In genomic region chr3:97830622-97831021, GRCm38 (mm10) we compare ENCODE assay signal across 21 mouse cellular contexts. TPM values are rescaled to one million over a fixed set of nuclear protein-coding genes. Genes with fewer than 3 reads are reported as not detected.
DNase-seq lines count a peak whose midpoint lies in the region; ATAC-seq and TF ChIP-seq lines count a peak whose summit lies in the region.
"Had no signal": no experiment of that assay in that cellular context is flagged by ENCODE, and none has a peak within 500 bp of the region (broad histone marks: within the 10 kb centered on the region; RNA-seq: fewer than 3 reads in every experiment).

No protein-coding gene starts in this region.

- no peaks in the 10 kb centered on the region for H3K27me3 ChIP-seq in embryonic facial prominence, embryonic 14.5 days (replicated peaks; ENCODE audit: control insufficient read depth, insufficient read depth, low read length)
- H3K27me3 ChIP-seq in embryonic facial prominence, embryonic 10.5 days (replicated peaks; ENCODE audit: low read depth, poor library complexity, severe bottlenecking): no peaks in the 10 kb centered on the region; the same call in 1 of the 2 replicates
- H3K27me3 ChIP-seq in midbrain, embryonic 11.5 days (ENCODE audit: control insufficient read depth, insufficient read depth, low read length): no peaks in the 10 kb centered on the region
- H3K27me3 ChIP-seq in kidney, adult 2 months (replicated peaks; ENCODE audit: control insufficient read depth, insufficient read depth, low read length): no peaks in the 10 kb centered on the region
- H3K27me3 ChIP-seq: embryonic facial prominence, embryonic 15.5 days; heart, embryonic 12.5 days had no signal

- WGBS in embryonic facial prominence, embryonic 14.5 days: 56% methylated on average over 2 of the region's 2 CpGs
- WGBS in embryonic facial prominence, embryonic 10.5 days: 67% methylated on average over 2 of the region's 2 CpGs
- WGBS in midbrain, embryonic 11.5 days: 87% methylated on average over 2 of the region's 2 CpGs
- 89% methylated on average over 2 of the region's 2 CpGs for WGBS in kidney, adult 2 months

- no peaks in the 10 kb centered on the region for H3K9me3 ChIP-seq in embryonic facial prominence, embryonic 14.5 days (ENCODE audit: control insufficient read depth, low read length)
- H3K9me3 ChIP-seq in embryonic facial prominence, embryonic 10.5 days: no peaks in the 10 kb centered on the region
- H3K9me3 ChIP-seq in midbrain, embryonic 11.5 days (ENCODE audit: control insufficient read depth, low read length): no peaks in the 10 kb centered on the region
- H3K9me3 ChIP-seq: embryonic facial prominence, embryonic 15.5 days; forebrain, embryonic 10.5 days; heart, embryonic 12.5 days; midbrain, embryonic 10.5 days had no signal

- no peak for ATAC-seq in embryonic facial prominence, embryonic 14.5 days (ENCODE audit: low read depth)
- peak; percentile 81 for ATAC-seq in megakaryocyte progenitor cell, adult 5-6 weeks (replicated peaks; ENCODE audit: poor library complexity)
- ATAC-seq in midbrain, embryonic 11.5 days (ENCODE audit: low FRiP score): no peak

- H3K36me3 ChIP-seq in embryonic facial prominence, embryonic 14.5 days (ENCODE audit: control insufficient read depth, insufficient read depth, low read length): no peaks in the 10 kb centered on the region
- no peaks in the 10 kb centered on the region for H3K36me3 ChIP-seq in embryonic facial prominence, embryonic 10.5 days (replicated peaks)
- no peaks in the 10 kb centered on the region for H3K36me3 ChIP-seq in midbrain, embryonic 11.5 days (ENCODE audit: control insufficient read depth, insufficient read depth, low read length)
- no peaks in the 10 kb centered on the region for H3K36me3 ChIP-seq in kidney, adult 2 months (ENCODE audit: control insufficient read depth, insufficient read depth, low read length)
- H3K36me3 ChIP-seq: embryonic facial prominence, embryonic 15.5 days; forebrain, embryonic 10.5 days; heart, embryonic 12.5 days; midbrain, embryonic 10.5 days had no signal

- no peak overlapping the region for H3K4me3 ChIP-seq in embryonic facial prominence, embryonic 14.5 days (ENCODE audit: low read depth, low read length)
- H3K4me3 ChIP-seq in embryonic facial prominence, embryonic 10.5 days: no peak overlapping the region
- H3K4me3 ChIP-seq in midbrain, embryonic 11.5 days (ENCODE audit: low read depth, low read length): no peak overlapping the region
- H3K4me3 ChIP-seq in kidney, adult 2 months (ENCODE audit: insufficient read depth, low read depth, low read length): no peak overlapping the region
- H3K4me3 ChIP-seq: embryonic facial prominence, embryonic 15.5 days; forebrain, embryonic 10.5 days; heart, embryonic 12.5 days; midbrain, embryonic 10.5 days had no signal

- no peaks in the 10 kb centered on the region for H3K4me1 ChIP-seq in embryonic facial prominence, embryonic 14.5 days (ENCODE audit: control insufficient read depth, insufficient read depth, low read length)
- peaks cover 9% of the 10 kb centered on the region for H3K4me1 ChIP-seq in embryonic facial prominence, embryonic 10.5 days
- H3K4me1 ChIP-seq in midbrain, embryonic 11.5 days (ENCODE audit: control insufficient read depth, insufficient read depth, low read length): no peaks in the 10 kb centered on the region
- H3K4me1 ChIP-seq in kidney, adult 2 months (ENCODE audit: control insufficient read depth, insufficient read depth, low read length): no peaks in the 10 kb centered on the region
- H3K4me1 ChIP-seq: embryonic facial prominence, embryonic 15.5 days; midbrain, embryonic 10.5 days had no signal

- peak; percentile 32 for DNase-seq in embryonic facial prominence, embryonic 14.5 days (ENCODE audit: low spot score)
- no peak for DNase-seq in embryonic facial prominence, embryonic 10.5 days (ENCODE audit: low spot score)
- DNase-seq in left cerebral cortex, postnatal 4 days: peak; percentile 29
- no peak for DNase-seq in left cerebral cortex, adult 8-10 months (ENCODE audit: low spot score in 2 of 2)
- peak; percentile 60 for DNase-seq in skeletal muscle tissue, adult 2 months (ENCODE audit: low read depth, low spot score)
- DNase-seq in midbrain, embryonic 11.5 days (ENCODE audit: low spot score, missing footprints): no peak
- DNase-seq in kidney, adult 2 months: no peak
- DNase-seq: adrenal gland, adult 2 months; cerebellum, adult 11-12 months; gastrocnemius, postnatal 36 days; kidney, adult 8-10 months; kidney, postnatal 36 days; layer of hippocampus, postnatal 36 days; lung, adult 2 months; lung, postnatal 36 days; thymus, adult 18-20 months had no signal

- H3K27ac ChIP-seq in embryonic facial prominence, embryonic 14.5 days (replicated peaks; ENCODE audit: low read depth, low read length): no peak overlapping the region
- H3K27ac ChIP-seq in embryonic facial prominence, embryonic 10.5 days (replicated peaks): no peak overlapping the region
- no peak overlapping the region for H3K27ac ChIP-seq in midbrain, embryonic 11.5 days (ENCODE audit: low read depth, low read length)
- no peak overlapping the region for H3K27ac ChIP-seq in kidney, adult 2 months (ENCODE audit: insufficient read depth, low read depth, low read length)
- H3K27ac ChIP-seq: embryonic facial prominence, embryonic 15.5 days; forebrain, embryonic 10.5 days; midbrain, embryonic 10.5 days had no signal

- intact Hi-C loops in left cerebral cortex, postnatal 4 days (cut with DNase I): no loop called here

- no peak for TF ChIP-seq POLR2A in kidney, adult 2 months (IDR thresholded peaks at IDR 0.05; ENCODE audit: low read depth, low read length)

- no peak for TF ChIP-seq CTCF in kidney, adult 2 months (conservative IDR thresholded peaks at IDR 0.05; ENCODE audit: insufficient read depth, insufficient read length, low read depth, low read length)

- H3K4me2 ChIP-seq in embryonic facial prominence, embryonic 14.5 days (ENCODE audit: low read depth, low read length): no peak overlapping the region
- H3K4me2 ChIP-seq in midbrain, embryonic 11.5 days: no peak overlapping the region
- H3K4me2 ChIP-seq: embryonic facial prominence, embryonic 15.5 days; heart, embryonic 12.5 days had no signal

- H3K9ac ChIP-seq in embryonic facial prominence, embryonic 14.5 days (ENCODE audit: low read depth, low read length): no peak overlapping the region
- H3K9ac ChIP-seq in midbrain, embryonic 11.5 days (ENCODE audit: low read length): no peak overlapping the region
- H3K9ac ChIP-seq: embryonic facial prominence, embryonic 15.5 days; heart, embryonic 12.5 days had no signal

RNA-seq across cellular contexts. Expression of gene Pde4dip, which starts 57.9 kb away (rescaled TPM):
- polyA plus RNA-seq in embryonic facial prominence, embryonic 14.5 days (2014; fragmentation: Nextera tagmentation; extraction: Ambion mirVana): 48.5 and 64.6 TPM in 2 replicates
- polyA plus RNA-seq in embryonic facial prominence, embryonic 10.5 days (2016; fragmentation: Nextera tagmentation; extraction: Ambion mirVana): 27.0 and 28.2 TPM in 2 replicates
- 100 to 1,000 TPM; 202 to 223 TPM for total RNA-seq in left cerebral cortex, postnatal 4 days (2021)
- total RNA-seq in left cerebral cortex, adult 8-10 months (2022): 100 to 1,000 TPM; 180 to 198 (median 186) TPM
- 4.7 and 4.8 TPM in 2 replicates for total RNA-seq in megakaryocyte progenitor cell, adult 5-6 weeks (2015)
- total RNA-seq in megakaryocyte progenitor cell, adult 5-6 weeks (2017): 6.7 and 7.8 TPM in 2 replicates
- polyA plus RNA-seq in midbrain, embryonic 11.5 days (2014; fragmentation: Nextera tagmentation; extraction: Ambion mirVana): 27.6 and 29.1 TPM in 2 replicates
- polyA plus RNA-seq in kidney, adult 2 months (2012; rRNA removed): 37.7 and 58.1 TPM in 2 replicates

Comparison
In these comparisons a context has a peak if more than half of its experiments do, and no peak if none do; other contexts are left out.
1. DNase-seq: peak in embryonic facial prominence, embryonic 14.5 days (single experiment), left cerebral cortex, postnatal 4 days (single experiment) and skeletal muscle tissue, adult 2 months (single experiment); none in embryonic facial prominence, embryonic 10.5 days (single experiment), left cerebral cortex, adult 8-10 months (0 of 2), midbrain, embryonic 11.5 days (single experiment) and kidney, adult 2 months (single experiment).